Mouse (Mus musculus) CH12.LX (cell line): Measurements from ENCODE around the gene Pbp2.

ENCODE experiments used
- BHLHE40 ChIP-seq: IDR thresholded peaks from 2 replicates; pipeline ENCODE4 v1.6.1; 2011; ENCODE audit warnings: mild to moderate bottlenecking, low read depth, low read length, improper control_type of control experiment
- CTCF ChIP-seq, 2 experiments: IDR thresholded peaks in 1 of 2; conservative IDR thresholded peaks in 1 of 2; 2 replicates each; pipeline ENCODE4 v1.5.1; 2011 to 2012; ENCODE audit warnings: low read depth in 2 of 2, low read length in 2 of 2, improper control_type of control experiment in 1 of 2, inconsistent platforms in 1 of 2, mild to moderate bottlenecking in 1 of 2, moderate library complexity in 1 of 2
- GABPA ChIP-seq: IDR thresholded peaks from 2 replicates; pipeline ENCODE4 v1.6.1; 2012; ENCODE audit warnings: low read depth, low read length, improper control_type of control experiment, inconsistent platforms; ENCODE audit not compliant: insufficient replicate concordance
- MAX ChIP-seq: IDR thresholded peaks from 2 replicates; pipeline ENCODE4 v1.6.1; 2011; ENCODE audit warnings: low read length, improper control_type of control experiment
- NRF1 ChIP-seq: IDR thresholded peaks from 2 replicates; pipeline ENCODE4 v1.6.1; 2014; ENCODE audit warnings: low read depth, mild to moderate bottlenecking, inconsistent platforms, low read length, improper control_type of control experiment, moderate library complexity
- POLR2A ChIP-seq: IDR thresholded peaks from 2 replicates; pipeline ENCODE4 v1.6.1; 2011; ENCODE audit warnings: low read depth, mild to moderate bottlenecking, improper control_type of control experiment, low read length
- RAD21 ChIP-seq: IDR thresholded peaks from 2 replicates; pipeline ENCODE4 v1.6.1; 2011; ENCODE audit warnings: low read depth, mild to moderate bottlenecking, low read length, improper control_type of control experiment, moderate library complexity
- ZC3H11A ChIP-seq: IDR thresholded peaks from 2 replicates; pipeline ENCODE4 v1.6.1; 2012; ENCODE audit warnings: low read depth, mild to moderate bottlenecking, inconsistent platforms, low read length, improper control_type of control experiment
- ZNF384 ChIP-seq: IDR thresholded peaks from 2 replicates; pipeline ENCODE4 v1.6.1; 2012; ENCODE audit warnings: low read depth, low read length, improper control_type of control experiment, inconsistent platforms

DNA sequence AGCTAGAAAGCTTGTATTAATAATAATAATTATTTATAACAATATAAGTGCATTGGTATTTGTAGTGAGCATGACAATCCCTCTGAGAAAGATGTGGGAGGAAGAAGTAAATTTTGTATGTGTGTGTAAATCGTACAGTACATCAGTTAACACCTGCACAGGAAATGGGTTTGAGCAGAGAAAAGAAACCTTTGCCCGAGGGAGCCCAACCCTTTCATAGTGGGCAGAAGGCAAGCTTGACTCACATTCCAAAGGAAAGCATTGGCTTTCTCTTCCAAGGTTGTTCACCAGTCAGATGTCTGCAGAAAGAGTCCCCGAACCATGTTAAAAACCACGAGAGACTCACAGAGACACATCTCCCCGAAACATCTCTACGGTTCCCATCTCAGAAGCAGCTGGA, 37.1 kb downstream of the Pbp2 start:
- no peak for TF ChIP-seq MAX
- TF ChIP-seq CTCF (conservative IDR thresholded peaks at IDR 0.05 in 1 of 2, IDR thresholded peaks at IDR 0.05 in 1 of 2; ENCODE audit: low read depth in 2 of 2, low read length in 2 of 2), result no peak
- TF ChIP-seq GABPA, result no peak
- TF ChIP-seq BHLHE40, result no peak
- TF ChIP-seq POLR2A, result no peak
- no peak for TF ChIP-seq RAD21
- TF ChIP-seq ZC3H11A, result no peak
- TF ChIP-seq NRF1, result no peak
- TF ChIP-seq ZNF384, result no peak
